Mouse (Mus musculus) limb, embryonic 13.5 days (tissue): ENCODE results near the gene Dock6. TPM values are rescaled to one million over a fixed set of nuclear protein-coding genes. Genes with fewer than 3 reads are reported as not detected.

ENCODE experiments used
- ATAC-seq: fragments of 200-750 bp; cut with Nextera tagmentation; 2 replicates; pipeline ENCODE4 v1.8.0; 2017; ENCODE audit warnings: low read depth, moderate number of reproducible peaks, moderate TSS enrichment; ENCODE audit not compliant: low FRiP score
- H3K27ac ChIP-seq: fragments of 300-500 bp; sonication (generic); 2 replicates; pipeline ENCODE4 v1.5.1; 2015; ENCODE audit warnings: inconsistent platforms, mild to moderate bottlenecking, moderate library complexity
- H3K27me3 ChIP-seq: fragments of 300-500 bp; sonication (generic); 2 replicates; pipeline ENCODE4 v1.6.1; 2015; ENCODE audit warnings: mild to moderate bottlenecking, inconsistent platforms
- H3K36me3 ChIP-seq: fragments of 300-500 bp; sonication (generic); 2 replicates; pipeline ENCODE4 v1.6.1; 2015; ENCODE audit warnings: inconsistent platforms, mild to moderate bottlenecking, moderate library complexity
- H3K4me1 ChIP-seq: fragments of 300-500 bp; sonication (generic); 2 replicates; pipeline ENCODE4 v1.6.1; 2015; ENCODE audit warnings: inconsistent platforms
- H3K4me2 ChIP-seq: fragments of 300-500 bp; sonication (generic); replicated peaks from 2 replicates; pipeline ENCODE4 v1.6.1; 2015; ENCODE audit warnings: inconsistent platforms, mild to moderate bottlenecking, moderate library complexity
- H3K4me3 ChIP-seq: fragments of 300-500 bp; sonication (generic); 2 replicates; pipeline ENCODE4 v1.5.1; 2015; ENCODE audit warnings: moderate library complexity, mild to moderate bottlenecking, inconsistent platforms
- H3K9ac ChIP-seq: fragments of 300-500 bp; sonication (generic); 2 replicates; pipeline ENCODE4 v1.6.1; 2015; ENCODE audit warnings: mild to moderate bottlenecking, inconsistent platforms
- H3K9me3 ChIP-seq: fragments of 300-500 bp; sonication (generic); 2 replicates; pipeline ENCODE4 v1.6.1; 2016; ENCODE audit warnings: inconsistent platforms
- WGBS: fragments of 180-500 bp; shearing (Covaris S2); methylation state at CpG from one replicate; pipeline ENCODE4 v1.1.7; 2015; 5-methylcytosine and 5-hydroxymethylcytosine counted together
- polyA plus RNA-seq: library from polyadenylated mRNA; unstranded; fragments of >200 nt; fragmentation: Nextera tagmentation; extraction: Ambion mirVana; gene quantifications from 2 replicates; pipeline ENCODE4 v1.2.1, GENCODE M21; 2015

Dock6 gene
- polyA plus RNA-seq, 1 experiment from 2014 or later = 39.6 TPM

GRCm38 (mm10) chr9:21845381-21846080, 6.9 kb downstream of the Dock6 start:
- ATAC-seq = no peak
- Histone ChIP-seq H3K4me1 (peaks cover 49% of the 10 kb centered on the region), H3K9me3 (no peaks in the 10 kb centered on the region), H3K9ac (no peak overlapping the region), H3K4me2 (no peak overlapping the region), H3K27ac (no peak overlapping the region), H3K36me3 (peaks cover 49% of the 10 kb centered on the region), H3K4me3 (no peak overlapping the region), H3K27me3 (no peaks in the 10 kb centered on the region)
- WGBS = 40% methylated on average over 14 of the region's 14 CpGs

DNA sequence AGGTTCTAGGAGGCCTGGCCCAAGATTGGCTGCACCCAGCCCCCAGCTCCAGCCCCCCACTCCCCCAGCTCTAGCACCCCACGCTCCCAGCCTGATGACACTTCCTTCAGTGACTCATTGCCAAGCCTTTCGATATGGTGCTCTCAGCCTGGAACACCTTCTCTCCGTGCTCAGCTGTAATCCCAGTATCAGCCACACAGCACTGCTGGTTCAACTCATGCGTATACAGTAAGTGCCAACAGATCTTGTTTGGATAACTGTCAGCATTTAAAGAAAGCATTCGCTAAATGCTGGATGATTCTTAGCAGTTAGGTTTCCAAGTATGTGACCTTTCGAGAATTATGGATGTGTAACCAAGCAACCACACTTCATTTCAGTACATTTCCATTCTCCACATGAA, 9.3 kb downstream of the Dock6 start:
- ATAC-seq = no peak
- 0 out of 2 replicates have a peak overlapping the region, but pooled peaks have one; percentile 22 for H3K27ac ChIP-seq
- H3K27me3 ChIP-seq = no peaks in the 10 kb centered on the region
- no peak overlapping the region for H3K4me2 ChIP-seq
- H3K4me3 ChIP-seq = no peak overlapping the region
- H3K9me3 ChIP-seq = no peaks in the 10 kb centered on the region
- peaks cover 36% of the 10 kb centered on the region for H3K4me1 ChIP-seq
- no peak overlapping the region for H3K9ac ChIP-seq
- H3K36me3 ChIP-seq = peaks cover 65% of the 10 kb centered on the region
- WGBS = 81% methylated on average over 6 of the region's 6 CpGs

DNA sequence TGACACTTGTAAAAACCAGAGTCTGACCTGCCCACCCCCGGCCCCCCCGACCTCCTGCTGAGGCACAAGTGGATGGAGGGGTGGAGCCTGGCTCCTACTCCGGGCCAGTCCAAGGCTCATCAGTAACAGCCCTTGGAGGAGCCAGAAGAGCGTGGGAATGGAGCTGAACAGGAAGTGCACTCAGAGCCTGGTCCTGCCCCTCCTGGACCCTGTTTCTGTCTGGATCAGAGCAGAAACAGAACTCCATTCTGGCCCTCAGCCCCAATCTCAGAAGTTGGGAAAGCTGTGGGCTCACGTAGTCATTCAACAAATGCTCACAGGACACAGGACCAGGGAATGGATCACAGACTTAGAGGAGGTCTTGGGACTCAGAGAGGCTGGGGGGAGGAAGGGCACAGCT, 10.0 kb downstream of the Dock6 start:
- peaks cover 71% of the 10 kb centered on the region for H3K36me3 ChIP-seq

GRCm38 (mm10) chr9:21841340-21841739, 11.1 kb downstream of the Dock6 start:
- Histone ChIP-seq H3K4me1 (peaks cover 19% of the 10 kb centered on the region), H3K9ac (no peak overlapping the region), H3K27me3 (no peaks in the 10 kb centered on the region), H3K36me3 (peaks cover 81% of the 10 kb centered on the region), H3K9me3 (no peaks in the 10 kb centered on the region), H3K27ac (no peak overlapping the region), H3K4me2 (no peak overlapping the region), H3K4me3 (no peak overlapping the region)
- ATAC-seq = no peak
- 94% methylated on average over 6 of the region's 6 CpGs for WGBS

More for the DNA sequence above, 10.0 kb downstream of the Dock6 start:
- Histone ChIP-seq H3K9me3 (no peaks in the 10 kb centered on the region), H3K9ac (no peak overlapping the region), H3K27ac (0 out of 2 replicates have a peak overlapping the region, but pooled peaks have one; percentile 22), H3K27me3 (no peaks in the 10 kb centered on the region), H3K4me1 (peaks cover 29% of the 10 kb centered on the region), H3K4me3 (no peak overlapping the region), H3K4me2 (no peak overlapping the region)
- 42% methylated on average over 5 of the region's 5 CpGs for WGBS
- no peak for ATAC-seq

DNA sequence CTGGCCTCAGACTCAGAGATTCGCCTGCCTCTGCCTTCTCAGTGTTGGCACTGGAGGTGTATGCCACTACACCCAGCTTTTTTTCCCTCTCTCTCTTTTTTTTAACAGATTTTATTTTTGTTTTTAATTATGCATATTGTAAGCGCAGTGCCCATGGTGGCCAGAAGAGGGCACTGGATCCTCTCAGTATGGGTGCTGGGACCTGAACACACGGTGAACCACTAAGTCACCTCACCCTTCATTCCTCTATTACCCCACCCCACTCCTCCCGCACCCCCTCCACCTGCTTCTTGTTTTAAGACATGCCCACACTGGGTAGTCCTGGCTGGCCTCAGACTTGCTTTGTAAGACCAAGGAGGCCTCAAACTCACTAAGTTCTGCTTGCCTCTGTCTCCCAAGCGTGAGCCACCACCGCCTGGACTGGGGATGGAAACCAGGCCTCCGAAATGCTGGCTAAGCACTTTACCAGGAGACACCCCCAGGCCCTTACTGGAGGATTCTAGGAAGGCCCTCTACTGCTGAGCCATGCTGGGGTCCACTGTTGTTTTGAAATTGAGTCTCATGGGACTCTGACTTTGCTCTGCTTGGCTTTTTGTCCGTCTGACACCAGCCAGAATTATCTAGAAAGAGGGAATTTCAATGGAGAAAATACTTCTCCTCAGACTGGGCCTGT, 12.2 kb downstream of the Dock6 start:
- Histone ChIP-seq H3K27me3 (no peaks in the 10 kb centered on the region), H3K27ac (no peak overlapping the region), H3K9me3 (no peaks in the 10 kb centered on the region), H3K4me1 (peaks cover 9% of the 10 kb centered on the region), H3K9ac (no peak overlapping the region), H3K4me2 (no peak overlapping the region), H3K36me3 (peaks cover 86% of the 10 kb centered on the region), H3K4me3 (no peak overlapping the region)
- WGBS = 63% methylated on average over 8 of the region's 8 CpGs
- no peak for ATAC-seq

DNA sequence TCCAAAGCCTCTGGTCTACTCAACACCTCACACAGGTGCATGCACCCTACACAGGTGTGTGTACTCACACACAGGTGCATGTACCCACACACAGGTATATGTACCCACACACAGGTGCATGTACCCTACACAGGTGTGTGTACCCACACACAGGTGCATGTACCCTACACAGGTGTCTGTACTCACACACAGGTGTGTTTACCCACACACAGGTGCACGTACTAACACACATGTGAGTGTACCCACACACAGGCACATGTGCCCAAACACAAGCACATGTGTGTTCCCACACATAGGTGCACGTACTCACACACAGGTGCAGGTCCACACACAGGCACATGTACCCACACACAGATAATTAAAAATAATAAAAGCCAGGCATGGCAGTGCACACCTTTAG, 14.7 kb downstream of the Dock6 start:
- Histone ChIP-seq H3K4me1 (peaks cover 5% of the 10 kb centered on the region), H3K9me3 (no peaks in the 10 kb centered on the region), H3K27me3 (no peaks in the 10 kb centered on the region), H3K9ac (no peak overlapping the region), H3K4me3 (no peak overlapping the region), H3K36me3 (peaks cover 84% of the 10 kb centered on the region), H3K27ac (no peak overlapping the region), H3K4me2 (no peak overlapping the region)
- no peak for ATAC-seq
- WGBS = 88% methylated on average over 2 of the region's 2 CpGs

DNA sequence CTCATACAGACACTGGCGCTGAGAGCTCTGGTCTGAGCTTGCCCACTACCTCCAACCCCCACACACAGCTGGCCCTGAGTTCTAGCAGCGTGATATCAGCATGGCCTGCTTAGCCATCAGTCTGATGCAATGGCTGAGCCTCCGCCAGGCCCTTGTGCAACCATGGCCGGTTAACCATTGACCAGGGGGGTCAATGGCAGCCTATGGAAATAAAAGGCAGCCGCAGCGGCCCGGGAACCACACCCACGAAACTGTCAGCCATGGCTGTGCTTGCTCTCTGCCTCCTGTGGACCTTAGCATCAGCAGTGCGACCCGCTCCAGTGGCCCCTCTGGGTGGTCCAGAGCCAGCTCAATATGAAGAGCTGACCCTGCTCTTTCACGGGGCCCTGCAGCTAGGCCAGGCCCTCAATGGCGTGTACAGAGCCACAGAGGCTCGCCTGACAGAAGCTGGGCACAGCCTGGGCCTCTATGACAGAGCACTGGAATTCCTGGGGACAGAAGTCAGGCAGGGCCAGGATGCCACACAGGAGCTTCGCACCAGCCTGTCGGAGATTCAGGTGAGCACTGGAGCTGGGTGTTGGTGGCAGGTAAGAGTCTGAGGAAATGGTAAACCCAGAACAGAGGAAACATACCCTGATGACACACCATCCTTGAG, 17.1 kb downstream of the Dock6 start, which contains the start of gene Angptl8:
Gene Angptl8, plus strand, starts transcription at position 253 of the 655 bp plus-strand sequence.
- no peak within 1 kb of the TSS for H3K4me3 ChIP-seq
- no peaks in the 10 kb centered on the region for H3K27me3 ChIP-seq
- ATAC-seq = no peak
- H3K9me3 ChIP-seq = no peaks in the 10 kb centered on the region
- peaks cover 87% of the 10 kb centered on the region for H3K36me3 ChIP-seq
- H3K4me1 ChIP-seq = no peaks in the 10 kb centered on the region
- no peak within 1 kb of the TSS for H3K9ac ChIP-seq
- 89% methylated on average over 15 of the region's 15 CpGs for WGBS
- no peak within 1 kb of the TSS for H3K4me2 ChIP-seq
- H3K27ac ChIP-seq = no peak within 1 kb of the TSS

DNA sequence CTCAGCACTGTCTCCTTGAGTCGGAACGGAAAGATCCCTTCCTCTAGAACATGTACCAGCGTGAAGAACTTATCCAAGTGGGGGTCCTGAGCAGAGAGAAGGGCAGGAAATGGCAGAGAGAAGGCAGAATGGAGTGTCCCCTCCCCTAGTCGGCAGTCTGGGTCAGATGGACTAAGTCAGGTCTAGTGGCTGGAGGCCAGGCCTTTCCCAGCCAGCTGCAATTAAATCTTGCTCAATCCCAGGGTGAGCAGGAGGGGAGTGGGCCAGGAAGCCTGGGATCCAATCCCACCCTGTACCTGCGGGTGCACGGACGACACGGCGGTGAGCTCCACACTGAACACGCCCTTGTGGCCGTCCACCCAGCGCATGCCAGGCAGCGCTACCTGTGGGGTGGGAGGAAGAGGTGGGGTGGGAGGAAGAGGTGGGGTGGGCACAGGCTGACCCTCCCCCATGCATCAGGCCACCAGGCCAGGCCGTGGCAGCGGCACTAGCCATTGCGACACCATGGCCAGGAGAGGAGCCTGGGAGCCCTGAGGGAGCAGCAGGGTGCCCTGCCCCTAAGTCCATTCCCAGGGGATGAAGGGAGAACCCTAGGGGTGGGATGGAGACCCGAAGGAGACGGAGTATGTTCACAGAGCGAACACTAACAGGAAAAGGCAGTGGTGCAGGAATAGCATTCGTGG, 20.7 kb downstream of the Dock6 start:
- Histone ChIP-seq H3K4me3 (no peak overlapping the region), H3K9me3 (no peaks in the 10 kb centered on the region), H3K27me3 (no peaks in the 10 kb centered on the region), H3K27ac (no peak overlapping the region), H3K4me1 (no peaks in the 10 kb centered on the region), H3K4me2 (no peak overlapping the region), H3K9ac (no peak overlapping the region), H3K36me3 (peaks cover 81% of the 10 kb centered on the region)
- 91% methylated on average over 20 of the region's 20 CpGs for WGBS
- no peak for ATAC-seq

- no peaks in the 10 kb centered on the region for H3K9me3 ChIP-seq
- no peak overlapping the region for H3K27ac ChIP-seq
- H3K27me3 ChIP-seq = no peaks in the 10 kb centered on the region
- no peak for ATAC-seq
- peaks cover 79% of the 10 kb centered on the region for H3K36me3 ChIP-seq
- no peaks in the 10 kb centered on the region for H3K4me1 ChIP-seq
- no peak overlapping the region for H3K4me2 ChIP-seq
- 89% methylated on average over 11 of the region's 11 CpGs for WGBS
- no peak overlapping the region for H3K4me3 ChIP-seq
- H3K9ac ChIP-seq = no peak overlapping the region
Measured at GRCm38 (mm10) chr9:21830936-21831335, 21.5 kb downstream of the Dock6 start.

- Histone ChIP-seq H3K4me2 (no peak overlapping the region), H3K36me3 (peaks cover 78% of the 10 kb centered on the region), H3K27me3 (no peaks in the 10 kb centered on the region), H3K4me1 (no peaks in the 10 kb centered on the region), H3K9ac (no peak overlapping the region), H3K27ac (no peak overlapping the region), H3K9me3 (no peaks in the 10 kb centered on the region), H3K4me3 (no peak overlapping the region)
- WGBS = 84% methylated on average over 5 of the region's 5 CpGs
- no peak for ATAC-seq
Measured at GRCm38 (mm10) chr9:21830461-21830850, 22.0 kb downstream of the Dock6 start.

DNA sequence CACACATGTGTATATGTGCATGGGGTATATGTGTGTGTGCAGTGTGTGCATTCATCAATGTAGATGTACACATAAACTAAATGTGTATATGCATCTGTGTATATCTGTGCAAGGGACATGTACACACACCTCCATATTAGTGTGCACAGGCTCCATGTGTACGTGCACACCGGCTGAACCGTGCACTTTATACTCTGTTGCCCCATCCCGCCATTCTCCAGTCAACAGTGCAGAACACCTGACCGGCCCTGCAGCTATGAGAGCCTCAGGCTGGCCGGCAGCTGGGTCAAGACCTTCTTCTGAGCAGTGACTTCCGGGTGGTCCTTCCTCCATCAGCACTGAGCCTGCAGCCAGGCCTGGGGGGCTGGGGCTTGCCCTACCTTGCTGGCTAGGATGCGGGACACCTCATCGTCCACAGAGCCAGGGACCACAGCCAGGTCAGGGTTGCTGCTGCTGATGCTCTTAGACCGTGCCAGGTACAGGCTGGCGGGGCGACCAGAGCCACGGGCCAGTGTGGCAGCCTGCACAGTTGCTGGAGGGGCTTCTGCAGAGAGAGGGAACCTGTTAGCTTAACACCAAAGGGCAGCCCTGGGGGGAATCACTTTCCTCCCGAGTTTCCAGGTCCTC, 22.5 kb downstream of the Dock6 start:
- Histone ChIP-seq H3K9me3 (no peaks in the 10 kb centered on the region), H3K9ac (no peak overlapping the region), H3K4me1 (no peaks in the 10 kb centered on the region), H3K27ac (no peak overlapping the region), H3K4me3 (no peak overlapping the region), H3K27me3 (no peaks in the 10 kb centered on the region), H3K36me3 (peaks cover 78% of the 10 kb centered on the region), H3K4me2 (no peak overlapping the region)
- 91% methylated on average over 14 of the region's 14 CpGs for WGBS
- no peak for ATAC-seq
